Mouse (Mus musculus): ENCODE data around the gene Gabbr1. TPM values are rescaled to one million over a fixed set of nuclear protein-coding genes. Genes with fewer than 3 reads are reported as not detected.
A peak's percentile ranks its signal among the peaks of the same experiment; 100 is the strongest.

Gabbr1 gene
- total RNA-seq, 2 experiments from 2014 or later, result 682 to 738 TPM

DNA sequence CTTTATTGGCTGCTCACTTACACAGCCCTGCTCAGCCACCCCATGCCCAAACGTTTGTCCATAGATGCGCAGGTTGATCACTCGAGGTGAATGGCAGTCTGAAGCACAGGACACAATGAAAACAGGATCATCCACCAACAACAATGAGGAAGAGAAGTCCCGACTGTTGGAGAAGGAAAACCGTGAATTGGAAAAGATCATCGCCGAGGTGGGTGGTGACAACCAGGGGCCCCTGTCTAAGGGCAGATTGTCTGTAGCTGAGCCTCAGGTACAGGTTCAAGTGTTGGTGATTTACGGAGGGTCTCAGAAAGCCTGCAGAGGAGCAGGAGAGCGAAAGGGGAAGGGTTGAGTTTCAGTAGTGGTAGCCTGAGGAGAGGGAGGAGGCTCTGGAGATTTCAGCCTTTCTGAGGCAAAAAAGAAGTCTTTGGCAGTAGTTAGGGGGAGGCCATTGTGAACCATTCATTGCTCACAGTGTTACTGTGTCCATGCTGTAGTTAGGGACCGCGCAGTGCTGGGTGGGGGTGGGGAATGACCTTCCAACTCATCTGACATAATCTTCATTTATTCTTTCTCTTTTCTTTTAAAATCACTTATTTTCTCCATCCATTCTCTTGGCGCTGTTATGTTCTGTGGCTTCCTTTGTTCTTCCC, 26.4 kb downstream of the Gabbr1 start:
- H3K4me3 ChIP-seq, result no peak overlapping the region
- no peak for TF ChIP-seq CTCF (conservative IDR thresholded peaks at IDR 0.05)
- H3K27ac ChIP-seq, result peak overlapping the region; percentile 82
- peak in 1 of 2 experiments; percentile 8 for DNase-seq (ENCODE audit: low spot score in 2 of 2)

- peak in 1 of 2 experiments; percentile 20 for DNase-seq (ENCODE audit: low spot score in 2 of 2)
- Histone ChIP-seq H3K27ac (peak overlapping the region; percentile 82), H3K4me3 (no peak overlapping the region)
- TF ChIP-seq CTCF (conservative IDR thresholded peaks at IDR 0.05), result no peak
Observed at GRCm38 (mm10) chr17:37072730-37073276, 27.0 kb downstream of the Gabbr1 start.

DNA sequence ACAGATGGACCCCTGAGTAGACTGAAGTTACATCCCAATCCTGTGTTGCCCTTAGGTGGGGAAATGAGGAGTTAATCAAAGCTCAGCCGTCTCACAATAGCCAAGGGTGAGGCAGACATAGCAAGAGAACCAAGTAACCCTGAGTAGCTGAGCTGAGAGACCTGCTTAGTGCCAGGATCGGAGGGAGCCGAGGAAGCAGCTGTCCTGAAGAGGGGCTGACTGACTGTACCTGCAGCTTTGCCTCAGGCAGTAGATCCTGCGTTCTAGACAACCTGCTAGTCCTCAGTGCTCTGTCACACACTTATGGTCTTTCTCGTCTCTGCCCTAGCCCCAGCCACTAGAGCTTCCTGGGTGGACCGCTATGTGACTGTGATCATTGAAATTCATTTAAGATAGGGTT, 29.4 kb downstream of the Gabbr1 start:
- no peak overlapping the region for H3K4me3 ChIP-seq
- H3K27ac ChIP-seq, result peak overlapping the region; percentile 32; the same call in 1 of the 2 replicates
- no peak for TF ChIP-seq CTCF (conservative IDR thresholded peaks at IDR 0.05)
- no peak for DNase-seq (ENCODE audit: low spot score in 2 of 2)

- H3K27ac ChIP-seq, result no peak overlapping the region; the same call in 1 of the 2 replicates
- DNase-seq (ENCODE audit: low spot score in 2 of 2), result no peak
- TF ChIP-seq CTCF (conservative IDR thresholded peaks at IDR 0.05), result no peak
Observed at GRCm38 (mm10) chr17:37075766-37076165, 30.0 kb downstream of the Gabbr1 start.

GRCm38 (mm10) chr17:37078193-37078592, 32.4 kb downstream of the Gabbr1 start:
- no peak for TF ChIP-seq CTCF (conservative IDR thresholded peaks at IDR 0.05)
- H3K4me3 ChIP-seq, result no peak overlapping the region
- no peak for DNase-seq (ENCODE audit: low spot score in 2 of 2)

More at GRCm38 (mm10) chr17:37075766-37076165, 30.0 kb downstream of the Gabbr1 start:
- no peak overlapping the region for H3K4me3 ChIP-seq

GRCm38 (mm10) chr17:37078990-37079389, 33.2 kb downstream of the Gabbr1 start:
- peak overlapping the region; percentile 65 for H3K27ac ChIP-seq
- TF ChIP-seq CTCF (conservative IDR thresholded peaks at IDR 0.05), result no peak
- H3K4me3 ChIP-seq, result no peak overlapping the region
- no peak for DNase-seq (ENCODE audit: low spot score in 2 of 2)

More at GRCm38 (mm10) chr17:37078193-37078592, 32.4 kb downstream of the Gabbr1 start:
- H3K27ac ChIP-seq, result no peak overlapping the region

- H3K27ac ChIP-seq, result peak overlapping the region; percentile 46; the same call in 1 of the 2 replicates
- TF ChIP-seq CTCF (conservative IDR thresholded peaks at IDR 0.05), result no peak
- no peak overlapping the region for H3K4me3 ChIP-seq
- no peak for DNase-seq (ENCODE audit: low spot score in 2 of 2)
Observed at GRCm38 (mm10) chr17:37080119-37080518, 34.4 kb downstream of the Gabbr1 start.

GRCm38 (mm10) chr17:37081659-37082058, 35.9 kb downstream of the Gabbr1 start:
- no peak overlapping the region for H3K4me3 ChIP-seq
- no peak for TF ChIP-seq CTCF (conservative IDR thresholded peaks at IDR 0.05)
- DNase-seq (ENCODE audit: low spot score in 2 of 2), result no peak

GRCm38 (mm10) chr17:37083327-37083726, 37.6 kb downstream of the Gabbr1 start:
- peak in 1 of 2 experiments; percentile 75 for DNase-seq (ENCODE audit: low spot score in 2 of 2)

More at GRCm38 (mm10) chr17:37081659-37082058, 35.9 kb downstream of the Gabbr1 start:
- H3K27ac ChIP-seq, result no peak overlapping the region

GRCm38 (mm10) chr17:37084632-37085031, 38.9 kb downstream of the Gabbr1 start:
- Histone ChIP-seq H3K4me3 (no peak overlapping the region), H3K27ac (no peak overlapping the region)
- TF ChIP-seq CTCF (conservative IDR thresholded peaks at IDR 0.05), result peak; percentile 72
- no peak for DNase-seq (ENCODE audit: low spot score in 2 of 2)

More at GRCm38 (mm10) chr17:37083327-37083726, 37.6 kb downstream of the Gabbr1 start:
- no peak overlapping the region for H3K4me3 ChIP-seq
- TF ChIP-seq CTCF (conservative IDR thresholded peaks at IDR 0.05), result peak; percentile 79
- no peak overlapping the region for H3K27ac ChIP-seq

DNA sequence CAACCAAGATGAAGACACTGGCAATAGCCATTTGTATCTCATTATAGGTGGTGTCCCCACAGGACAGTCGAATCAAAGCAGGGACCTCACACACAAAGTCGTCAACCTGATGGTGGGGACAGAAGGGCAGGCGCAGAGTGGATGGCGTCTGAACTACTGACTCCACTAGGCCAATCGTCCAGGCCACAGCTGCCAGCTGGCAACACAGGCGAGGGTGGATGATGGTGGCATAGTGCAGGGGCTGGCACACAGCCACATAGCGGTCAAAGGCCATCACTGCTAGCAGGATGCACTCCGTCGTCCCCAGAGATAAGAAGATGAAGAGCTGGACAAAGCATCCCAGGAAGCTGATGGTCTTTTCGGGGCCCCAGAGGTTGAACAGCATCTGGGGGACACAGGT, 39.8 kb downstream of the Gabbr1 start:
- no peak for TF ChIP-seq CTCF (conservative IDR thresholded peaks at IDR 0.05)
- Histone ChIP-seq H3K27ac (no peak overlapping the region), H3K4me3 (no peak overlapping the region)
- no peak for DNase-seq (ENCODE audit: low spot score in 2 of 2)

GRCm38 (mm10) chr17:37088399-37088798, 42.6 kb downstream of the Gabbr1 start, which contains the start of gene Olfr90:
TSS of gene Olfr90 (minus strand) at chr17:37088499.
- DNase-seq (ENCODE audit: low spot score in 2 of 2), result no peak
- H3K27ac ChIP-seq, result no peak within 1 kb of the TSS
- H3K4me3 ChIP-seq, result no peak within 1 kb of the TSS
- TF ChIP-seq CTCF (conservative IDR thresholded peaks at IDR 0.05), result no peak

DNA sequence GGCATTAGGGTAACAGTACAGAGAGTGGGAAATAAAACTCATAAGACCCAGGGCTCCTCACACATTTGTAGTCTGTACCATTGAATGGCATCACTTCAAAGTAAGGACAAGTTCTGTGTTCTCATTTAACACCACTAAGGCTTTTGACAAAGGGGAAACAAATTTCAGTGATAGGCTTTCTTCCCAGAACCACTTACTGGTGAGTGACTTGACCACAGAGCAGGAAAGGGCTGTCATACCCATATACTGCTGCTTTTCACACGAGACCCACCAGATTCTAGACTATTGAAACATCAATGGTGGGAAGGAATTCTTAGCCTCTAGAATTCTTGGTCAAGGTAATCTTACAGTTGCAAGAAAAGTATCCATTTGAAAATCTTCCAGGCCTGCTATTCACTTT, 46.4 kb downstream of the Gabbr1 start:
- Histone ChIP-seq H3K27ac (no peak overlapping the region), H3K4me3 (no peak overlapping the region)
- TF ChIP-seq CTCF (conservative IDR thresholded peaks at IDR 0.05), result no peak
- DNase-seq (ENCODE audit: low spot score in 2 of 2), result no peak

DNA sequence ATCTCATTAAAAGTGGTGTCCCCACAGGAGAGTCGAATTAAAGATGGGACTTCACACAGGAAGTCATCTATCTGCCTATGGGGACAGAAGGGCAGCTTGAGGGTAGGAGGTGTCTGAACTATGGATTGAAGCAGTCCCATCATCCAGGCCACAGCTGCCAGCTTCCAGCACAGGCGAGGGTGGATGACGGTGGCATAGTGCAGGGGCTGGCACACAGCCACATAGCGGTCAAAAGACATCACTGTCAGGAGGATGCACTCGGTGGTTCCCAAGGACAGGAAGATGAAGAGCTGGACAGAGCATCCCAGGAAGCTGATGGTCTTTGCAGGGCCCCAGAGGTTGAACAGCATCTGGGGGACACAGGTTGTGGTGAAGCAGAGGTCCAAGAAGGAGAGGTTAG, 47.5 kb downstream of the Gabbr1 start:
- TF ChIP-seq CTCF (conservative IDR thresholded peaks at IDR 0.05), result no peak
- no peak overlapping the region for H3K4me3 ChIP-seq
- no peak overlapping the region for H3K27ac ChIP-seq
- no peak for DNase-seq (ENCODE audit: low spot score in 2 of 2)
